Mouse (Mus musculus) embryo, embryonic 9.5 days (tissue): ENCODE measurements around the gene Gm11627.
"Not testable (repeated sequence)": the region's sequence is repeated elsewhere in the genome, so short reads cannot be mapped to it uniquely, and the experiment has no call there.

Experiments
- DNase-seq: peaks from one replicate; pipeline ENCODE4 v3.0.0-alpha.2; 2017; ENCODE audit errors: extremely low spot score

Gene Gm11627

GRCm38 (mm10) chr11:102579165-102580033 is at the start of gene Gm11627:
Gene Gm11627 (minus strand): TSS chr11:102579461.
- DNase-seq: peak; percentile 80

GRCm38 (mm10) chr11:102628529-102628928 is 49.3 kb upstream of the Gm11627 start:
- DNase-seq: no peak

GRCm38 (mm10) chr11:102627171-102627931 is 48.1 kb upstream of the Gm11627 start:
- no peak for DNase-seq

GRCm38 (mm10) chr11:102624888-102625407 is 45.7 kb upstream of the Gm11627 start:
- DNase-seq: no peak

GRCm38 (mm10) chr11:102623876-102624789 is 44.9 kb upstream of the Gm11627 start:
- DNase-seq: peak; percentile 90

- DNase-seq: no peak
Observed at GRCm38 (mm10) chr11:102619449-102619848, 40.2 kb upstream of the Gm11627 start.

GRCm38 (mm10) chr11:102611317-102611705 is 32.0 kb upstream of the Gm11627 start:
- no peak for DNase-seq

- DNase-seq: peak; percentile 63
Observed at GRCm38 (mm10) chr11:102610675-102611316, 31.5 kb upstream of the Gm11627 start.

- DNase-seq: no peak
Observed at GRCm38 (mm10) chr11:102610260-102610659, 31.0 kb upstream of the Gm11627 start.

- DNase-seq: no peak
Observed at GRCm38 (mm10) chr11:102609483-102609882, 30.2 kb upstream of the Gm11627 start.

GRCm38 (mm10) chr11:102608691-102609090 is 29.4 kb upstream of the Gm11627 start:
- no peak for DNase-seq

- no peak for DNase-seq
Observed at GRCm38 (mm10) chr11:102607686-102608548, 28.7 kb upstream of the Gm11627 start.

- not testable (repeated sequence) for DNase-seq
Observed at GRCm38 (mm10) chr11:102607201-102607600, 27.9 kb upstream of the Gm11627 start.

GRCm38 (mm10) chr11:102606751-102607171 is 27.5 kb upstream of the Gm11627 start:
- no peak for DNase-seq

- DNase-seq: peak; percentile 70
Observed at GRCm38 (mm10) chr11:102605553-102606416, 26.5 kb upstream of the Gm11627 start.

GRCm38 (mm10) chr11:102604777-102605552 is 25.7 kb upstream of the Gm11627 start:
- DNase-seq: no peak

- DNase-seq: peak; percentile 100
Observed at GRCm38 (mm10) chr11:102604010-102604584, 24.8 kb upstream of the Gm11627 start, which contains the start of gene Fzd2. Gene Fzd2 (plus strand): TSS chr11:102604396.

- no peak for DNase-seq
Observed at GRCm38 (mm10) chr11:102603496-102603850, 24.2 kb upstream of the Gm11627 start.
